Mouse (Mus musculus): ENCODE measurements around the gene Vash1. TPM values are rescaled to one million over a fixed set of nuclear protein-coding genes. Genes with fewer than 3 reads are reported as not detected.

The Vash1 gene
- polyA plus RNA-seq, 1 experiment, result 3.0 TPM

DNA sequence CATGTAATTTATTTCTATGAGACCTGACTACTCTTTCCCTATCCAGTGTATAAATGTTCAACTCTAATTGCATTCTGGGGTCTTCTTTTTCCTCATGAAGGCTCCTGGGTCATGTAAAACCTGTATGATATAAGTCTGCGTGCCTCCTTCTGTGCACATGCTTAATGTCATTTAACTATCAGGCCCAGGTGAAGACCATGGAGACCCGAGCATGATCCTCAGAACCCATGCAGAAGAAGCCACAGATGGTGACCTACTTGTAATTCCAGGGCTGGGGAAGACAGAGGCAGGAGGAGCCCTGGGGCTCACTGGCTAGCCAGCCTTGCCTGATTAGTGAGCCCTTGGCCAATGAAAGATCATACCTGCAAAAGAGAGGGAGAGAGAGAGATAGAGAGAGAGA is 18.0 kb upstream of the Vash1 start:
- no peaks in the 10 kb centered on the region for H3K36me3 ChIP-seq (ENCODE audit: control insufficient read depth, insufficient read depth, low read length)
- H3K27me3 ChIP-seq (ENCODE audit: control insufficient read depth, insufficient read depth, low read length), result no peaks in the 10 kb centered on the region
- TF ChIP-seq CTCF (IDR thresholded peaks at IDR 0.05; ENCODE audit: borderline replicate concordance, control insufficient read depth, extremely low read depth, insufficient read depth, low read length, poor library complexity) (no peak), POLR2A (IDR thresholded peaks at IDR 0.05; ENCODE audit: control insufficient read depth, extremely low read depth, insufficient read depth, low read length, poor library complexity) (no peak)
- no peak overlapping the region for H3K4me3 ChIP-seq (ENCODE audit: control insufficient read depth, insufficient read depth, low read length)
- H3K27ac ChIP-seq (ENCODE audit: control insufficient read depth, insufficient read depth, low read length), result no peak overlapping the region
- DNase-seq, result peak; percentile 5
- H3K4me1 ChIP-seq (replicated peaks; ENCODE audit: control insufficient read depth, insufficient read depth, low read length), result peaks cover 16% of the 10 kb centered on the region
- 77% methylated on average over 2 of the region's 2 CpGs for WGBS

DNA sequence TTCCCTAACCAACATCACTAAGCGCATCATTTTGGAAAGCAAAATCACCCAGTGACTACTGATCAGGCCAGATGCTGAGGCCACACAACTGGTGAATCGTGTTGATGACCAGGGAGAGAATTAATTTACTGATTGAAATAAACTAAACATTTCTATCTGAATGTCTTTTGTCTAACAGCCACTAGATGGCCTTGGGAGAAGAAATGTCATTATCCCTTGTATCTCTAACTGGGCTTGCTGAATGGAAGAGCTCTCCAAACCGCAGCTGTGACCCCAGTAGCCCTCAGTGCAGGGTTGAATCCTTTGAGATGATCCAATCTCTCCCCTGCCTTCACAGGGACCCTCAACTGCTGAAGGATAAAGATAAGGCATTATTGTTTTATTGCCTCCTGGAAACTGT is 12.8 kb upstream of the Vash1 start:
- H3K4me3 ChIP-seq (ENCODE audit: control insufficient read depth, insufficient read depth, low read length), result no peak overlapping the region
- peaks cover 3% of the 10 kb centered on the region for H3K4me1 ChIP-seq (replicated peaks; ENCODE audit: control insufficient read depth, insufficient read depth, low read length)
- 58% methylated on average over 3 of the region's 3 CpGs for WGBS
- TF ChIP-seq CTCF (IDR thresholded peaks at IDR 0.05; ENCODE audit: borderline replicate concordance, control insufficient read depth, extremely low read depth, insufficient read depth, low read length, poor library complexity) (no peak), POLR2A (IDR thresholded peaks at IDR 0.05; ENCODE audit: control insufficient read depth, extremely low read depth, insufficient read depth, low read length, poor library complexity) (no peak)
- no peak for DNase-seq
- no peaks in the 10 kb centered on the region for H3K27me3 ChIP-seq (ENCODE audit: control insufficient read depth, insufficient read depth, low read length)
- H3K27ac ChIP-seq (ENCODE audit: control insufficient read depth, insufficient read depth, low read length), result no peak overlapping the region
- no peaks in the 10 kb centered on the region for H3K36me3 ChIP-seq (ENCODE audit: control insufficient read depth, insufficient read depth, low read length)

DNA sequence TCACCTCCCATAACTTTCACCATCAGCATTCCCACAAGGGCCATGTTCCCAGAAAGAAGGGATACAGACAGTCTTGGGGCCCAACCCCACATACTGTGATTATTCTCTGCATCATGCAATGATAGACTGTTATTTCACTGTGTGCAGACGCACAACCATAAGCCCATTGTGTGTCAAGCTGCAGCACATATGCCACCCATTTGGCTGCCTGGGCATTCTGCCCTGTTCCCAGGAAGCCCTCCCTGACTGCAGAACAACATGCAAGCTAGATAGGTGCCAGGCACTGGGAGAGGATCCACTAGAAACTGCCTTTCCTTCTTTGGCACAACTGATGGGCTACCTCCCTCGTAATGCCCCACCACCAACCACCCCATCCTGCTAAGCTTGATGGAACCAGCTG is 10.1 kb upstream of the Vash1 start:
- Histone ChIP-seq H3K27me3 (ENCODE audit: control insufficient read depth, insufficient read depth, low read length) (no peaks in the 10 kb centered on the region), H3K4me1 (replicated peaks; ENCODE audit: control insufficient read depth, insufficient read depth, low read length) (no peaks in the 10 kb centered on the region), H3K27ac (ENCODE audit: control insufficient read depth, insufficient read depth, low read length) (no peak overlapping the region), H3K36me3 (ENCODE audit: control insufficient read depth, insufficient read depth, low read length) (no peaks in the 10 kb centered on the region), H3K4me3 (ENCODE audit: control insufficient read depth, insufficient read depth, low read length) (no peak overlapping the region)
- WGBS, result 95% methylated on average over 2 of the region's 2 CpGs
- no peak for DNase-seq
- no peak for TF ChIP-seq CTCF (IDR thresholded peaks at IDR 0.05; ENCODE audit: borderline replicate concordance, control insufficient read depth, extremely low read depth, insufficient read depth, low read length, poor library complexity)
- no peak for TF ChIP-seq POLR2A (IDR thresholded peaks at IDR 0.05; ENCODE audit: control insufficient read depth, extremely low read depth, insufficient read depth, low read length, poor library complexity)

DNA sequence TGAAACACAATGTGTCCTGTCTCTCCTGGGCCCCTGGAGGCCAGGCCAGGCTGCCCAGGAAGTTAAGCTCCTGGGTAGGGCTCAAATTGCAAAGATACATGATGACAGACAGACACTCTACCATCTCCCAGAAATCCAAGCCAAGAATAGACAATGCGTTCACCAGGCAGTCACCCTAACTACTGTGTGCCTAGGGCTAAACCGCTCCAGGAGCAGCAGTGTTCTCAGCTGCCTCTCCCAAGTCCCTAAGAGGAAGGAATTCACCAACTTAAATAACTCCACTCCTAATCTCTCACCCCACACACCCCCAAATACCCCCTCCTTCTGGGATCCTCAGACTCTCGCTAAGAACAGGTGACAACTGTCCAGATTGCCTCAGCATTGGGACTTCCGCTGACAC is 6.4 kb upstream of the Vash1 start:
- Histone ChIP-seq H3K27ac (ENCODE audit: control insufficient read depth, insufficient read depth, low read length) (no peak overlapping the region), H3K4me1 (replicated peaks; ENCODE audit: control insufficient read depth, insufficient read depth, low read length) (no peaks in the 10 kb centered on the region), H3K4me3 (ENCODE audit: control insufficient read depth, insufficient read depth, low read length) (no peak overlapping the region), H3K27me3 (ENCODE audit: control insufficient read depth, insufficient read depth, low read length) (no peaks in the 10 kb centered on the region), H3K36me3 (ENCODE audit: control insufficient read depth, insufficient read depth, low read length) (no peaks in the 10 kb centered on the region)
- TF ChIP-seq CTCF (IDR thresholded peaks at IDR 0.05; ENCODE audit: borderline replicate concordance, control insufficient read depth, extremely low read depth, insufficient read depth, low read length, poor library complexity) (no peak), POLR2A (IDR thresholded peaks at IDR 0.05; ENCODE audit: control insufficient read depth, extremely low read depth, insufficient read depth, low read length, poor library complexity) (no peak)
- WGBS, result 77% methylated on average over 4 of the region's 4 CpGs
- no peak for DNase-seq

DNA sequence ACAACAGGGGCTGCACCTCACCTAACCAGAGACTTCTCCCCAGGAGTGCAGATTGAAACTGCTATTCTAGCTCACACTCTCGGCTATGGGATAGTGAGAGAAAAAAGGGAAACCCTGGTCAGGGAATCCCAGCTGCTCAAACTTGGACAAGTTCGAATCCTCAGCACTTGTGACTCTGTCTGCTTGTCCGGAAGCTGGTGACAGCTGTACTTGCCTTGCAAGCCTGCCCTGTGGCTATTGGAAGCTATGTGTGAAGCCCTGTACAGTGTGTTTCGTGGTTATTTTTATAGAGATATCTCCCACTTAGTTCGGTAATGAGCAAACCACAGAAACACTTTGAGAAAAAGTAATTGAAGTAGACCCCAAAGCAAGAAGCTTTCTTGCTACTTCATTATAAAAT is 6.0 kb upstream of the Vash1 start:
- Histone ChIP-seq H3K4me3 (ENCODE audit: control insufficient read depth, insufficient read depth, low read length) (no peak overlapping the region), H3K4me1 (replicated peaks; ENCODE audit: control insufficient read depth, insufficient read depth, low read length) (no peaks in the 10 kb centered on the region), H3K36me3 (ENCODE audit: control insufficient read depth, insufficient read depth, low read length) (no peaks in the 10 kb centered on the region), H3K27me3 (ENCODE audit: control insufficient read depth, insufficient read depth, low read length) (no peaks in the 10 kb centered on the region), H3K27ac (ENCODE audit: control insufficient read depth, insufficient read depth, low read length) (no peak overlapping the region)
- TF ChIP-seq POLR2A (IDR thresholded peaks at IDR 0.05; ENCODE audit: control insufficient read depth, extremely low read depth, insufficient read depth, low read length, poor library complexity) (no peak), CTCF (IDR thresholded peaks at IDR 0.05; ENCODE audit: borderline replicate concordance, control insufficient read depth, extremely low read depth, insufficient read depth, low read length, poor library complexity) (no peak)
- WGBS, result 13% methylated on average over 5 of the region's 5 CpGs
- no peak for DNase-seq

DNA sequence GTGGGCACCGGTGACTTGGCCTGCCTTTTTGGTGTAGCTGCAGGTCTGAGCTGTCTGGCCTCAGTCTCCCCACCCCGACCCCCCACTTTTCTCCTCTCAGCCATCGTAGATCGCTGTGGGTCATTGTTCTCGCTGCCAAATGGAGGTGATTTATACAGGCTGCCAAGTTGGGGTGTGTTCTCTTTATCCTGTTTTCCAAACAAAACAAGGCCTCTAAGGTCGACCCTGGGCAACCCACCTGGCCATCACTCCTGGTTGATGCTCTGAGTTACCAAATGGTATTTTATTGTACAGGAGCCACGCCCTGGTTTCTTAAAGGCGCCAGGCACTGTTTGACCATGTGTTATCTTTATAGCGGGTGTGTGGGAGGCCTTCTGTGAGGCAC is 1.0 kb downstream of the Vash1 start:
- TF ChIP-seq CTCF (IDR thresholded peaks at IDR 0.05; ENCODE audit: borderline replicate concordance, control insufficient read depth, extremely low read depth, insufficient read depth, low read length, poor library complexity), result no peak
- no peak for TF ChIP-seq POLR2A (IDR thresholded peaks at IDR 0.05; ENCODE audit: control insufficient read depth, extremely low read depth, insufficient read depth, low read length, poor library complexity)
- 31% methylated on average over 9 of the region's 9 CpGs for WGBS
- peaks cover 13% of the 10 kb centered on the region for H3K4me1 ChIP-seq (replicated peaks; ENCODE audit: control insufficient read depth, insufficient read depth, low read length)
- H3K4me3 ChIP-seq (ENCODE audit: control insufficient read depth, insufficient read depth, low read length), result peak overlapping the region; percentile 68
- peaks cover 3% of the 10 kb centered on the region; the same call in 1 of the 2 replicates for H3K27me3 ChIP-seq (ENCODE audit: control insufficient read depth, insufficient read depth, low read length)
- no peak for DNase-seq
- no peaks in the 10 kb centered on the region for H3K36me3 ChIP-seq (ENCODE audit: control insufficient read depth, insufficient read depth, low read length)
- H3K27ac ChIP-seq (ENCODE audit: control insufficient read depth, insufficient read depth, low read length), result no peak overlapping the region

DNA sequence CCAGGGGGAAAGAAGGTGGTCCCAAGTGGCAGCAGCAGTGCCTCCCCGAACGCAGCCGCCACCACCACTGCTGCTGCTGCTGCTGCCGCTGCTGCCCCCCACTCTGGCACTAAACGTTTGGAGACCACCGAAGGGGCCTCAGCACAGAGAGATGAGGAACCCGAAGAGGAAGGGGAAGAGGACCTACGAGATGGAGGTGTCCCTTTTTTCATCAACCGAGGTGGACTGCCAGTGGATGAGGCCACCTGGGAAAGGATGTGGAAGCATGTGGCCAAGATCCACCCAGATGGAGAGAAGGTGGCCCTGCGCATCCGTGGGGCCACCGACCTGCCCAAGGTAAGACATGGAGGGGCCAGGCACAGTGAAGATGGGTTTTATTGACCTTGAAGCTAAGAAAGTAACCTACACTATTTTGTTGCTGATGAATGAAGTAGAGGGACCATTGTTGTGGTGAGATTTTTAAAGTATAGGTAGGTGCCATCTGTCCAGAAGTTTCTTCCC is 1.5 kb downstream of the Vash1 start:
- WGBS, result 69% methylated on average over 12 of the region's 12 CpGs
- Histone ChIP-seq H3K27ac (ENCODE audit: control insufficient read depth, insufficient read depth, low read length) (no peak overlapping the region), H3K36me3 (ENCODE audit: control insufficient read depth, insufficient read depth, low read length) (no peaks in the 10 kb centered on the region)

More for the DNA sequence above, 1.5 kb downstream of the Vash1 start:
- Histone ChIP-seq H3K27me3 (ENCODE audit: control insufficient read depth, insufficient read depth, low read length) (peaks cover 3% of the 10 kb centered on the region; the same call in 1 of the 2 replicates), H3K4me1 (replicated peaks; ENCODE audit: control insufficient read depth, insufficient read depth, low read length) (peaks cover 13% of the 10 kb centered on the region), H3K4me3 (ENCODE audit: control insufficient read depth, insufficient read depth, low read length) (no peak overlapping the region)
- DNase-seq, result no peak
- TF ChIP-seq POLR2A (IDR thresholded peaks at IDR 0.05; ENCODE audit: control insufficient read depth, extremely low read depth, insufficient read depth, low read length, poor library complexity), result no peak
- TF ChIP-seq CTCF (IDR thresholded peaks at IDR 0.05; ENCODE audit: borderline replicate concordance, control insufficient read depth, extremely low read depth, insufficient read depth, low read length, poor library complexity), result no peak
